Mouse (Mus musculus) testis, adult 2 months (tissue): ENCODE data around the gene Ap3b1.

Source experiments
- CTCF ChIP-seq: fragments of 200-500 bp; IDR thresholded peaks from 2 replicates; pipeline ENCODE4 v1.5.1; 2012; ENCODE audit warnings: low read depth, mild to moderate bottlenecking, inconsistent platforms, low read length, moderate library complexity; ENCODE audit not compliant: control insufficient read depth, insufficient read depth, insufficient replicate concordance
- POLR2A ChIP-seq: fragments of 200-500 bp; IDR thresholded peaks from 2 replicates; pipeline ENCODE4 v1.6.1; 2012; ENCODE audit warnings: low read depth, mild to moderate bottlenecking, inconsistent platforms, low read length, moderate library complexity; ENCODE audit not compliant: control insufficient read depth

- TF ChIP-seq CTCF (no peak), POLR2A (no peak)
These were observed 80.6 kb downstream of the Ap3b1 start for GRCm38 (mm10) chr13:94439386-94439785.
